Mouse (Mus musculus) cerebellum, adult 9-11 months (tissue): Measurements from ENCODE around the gene Ttyh1.

Experiments
- DNase-seq: peaks from one replicate; pipeline ENCODE4 v3.0.0; 2022

Ttyh1 gene

DNA sequence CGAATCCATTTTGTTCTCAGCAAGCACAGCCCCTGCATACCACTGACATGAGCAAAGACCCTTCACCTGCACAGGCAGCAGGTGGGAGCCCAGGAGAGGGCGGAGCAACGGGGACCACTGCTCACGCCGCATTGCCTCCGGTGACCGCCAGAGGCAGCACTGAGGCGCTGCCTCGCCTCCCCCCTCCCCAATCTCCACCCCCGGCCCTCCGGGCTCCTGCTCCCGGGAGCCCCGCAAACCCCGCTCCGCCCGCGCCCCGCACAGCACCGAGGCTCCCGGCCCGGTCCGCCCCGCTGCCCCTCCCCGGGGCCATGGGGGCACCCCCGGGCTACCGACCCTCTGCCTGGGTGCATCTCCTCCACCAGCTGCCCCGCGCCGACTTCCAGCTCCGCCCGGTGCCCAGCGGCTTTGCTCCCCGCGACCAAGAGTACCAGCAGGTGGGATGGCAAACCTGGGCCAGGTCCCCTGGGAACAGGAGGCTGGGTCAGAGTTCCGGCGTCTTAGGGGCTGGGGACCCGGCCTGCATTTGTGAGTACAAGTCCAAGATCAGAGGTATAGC is at the start of gene Ttyh1:
Ttyh1 (plus strand) TSS at position 65 of the 559 bp plus-strand sequence.
- DNase-seq = peak; percentile 80

DNA sequence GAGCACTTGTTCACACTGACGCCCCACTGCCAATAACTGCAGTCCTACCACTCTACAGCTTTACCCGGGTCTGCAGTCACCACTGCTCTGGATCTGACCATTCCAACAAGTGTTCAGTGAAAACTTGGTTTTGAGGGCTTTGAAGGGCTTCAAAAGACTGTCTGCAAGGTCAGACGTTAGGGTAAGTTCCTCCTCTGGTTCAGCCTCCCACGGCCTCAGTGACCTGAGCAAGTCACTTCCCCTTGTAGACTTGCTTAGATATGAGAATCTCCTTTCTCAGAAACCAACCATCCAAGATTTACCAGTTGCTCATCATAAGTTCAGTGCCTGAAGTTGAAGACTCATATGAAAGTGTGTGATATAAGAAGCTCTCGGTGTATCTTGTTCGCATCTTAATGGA is 48.1 kb upstream of the Ttyh1 start:
- DNase-seq = no peak

DNA sequence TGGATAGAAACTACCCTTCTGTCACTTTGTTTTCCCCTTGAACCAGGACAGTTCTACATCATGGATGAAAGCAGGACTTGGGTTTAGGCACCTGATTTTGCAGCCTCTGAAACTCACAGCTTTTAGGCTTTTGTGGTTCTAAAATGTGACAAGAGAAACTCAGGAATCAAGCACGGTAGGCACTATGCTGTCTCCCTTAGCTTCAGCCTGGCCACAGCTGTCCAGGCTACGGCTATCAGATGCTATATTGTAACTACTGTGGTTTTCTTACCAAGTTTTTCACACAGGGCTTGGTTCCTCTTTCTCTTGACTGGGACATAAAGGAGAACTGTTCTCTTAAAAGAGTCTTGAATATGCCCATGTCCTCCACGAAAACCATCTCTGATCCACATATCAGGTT is 46.1 kb upstream of the Ttyh1 start:
- DNase-seq = no peak

DNA sequence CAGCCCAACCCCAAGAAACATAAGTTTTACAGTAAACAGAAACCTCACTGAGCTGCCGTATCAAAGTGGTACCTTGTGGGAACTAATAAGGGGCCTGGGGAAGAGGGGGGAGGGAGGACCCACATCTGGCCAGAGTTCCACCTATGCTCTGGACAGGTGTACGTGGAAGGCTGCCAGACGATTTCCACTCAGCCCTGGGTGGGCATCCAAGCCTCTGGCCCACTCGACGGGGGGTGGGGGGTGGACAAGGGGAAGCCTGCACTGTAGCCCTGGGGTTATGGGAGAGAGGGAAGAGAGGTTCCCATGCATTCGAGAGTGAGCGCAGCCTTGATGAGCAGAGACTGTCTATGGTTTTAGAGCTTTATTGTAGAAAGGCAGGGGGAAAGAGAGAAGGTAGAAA is 39.7 kb upstream of the Ttyh1 start:
- DNase-seq = no peak

DNA sequence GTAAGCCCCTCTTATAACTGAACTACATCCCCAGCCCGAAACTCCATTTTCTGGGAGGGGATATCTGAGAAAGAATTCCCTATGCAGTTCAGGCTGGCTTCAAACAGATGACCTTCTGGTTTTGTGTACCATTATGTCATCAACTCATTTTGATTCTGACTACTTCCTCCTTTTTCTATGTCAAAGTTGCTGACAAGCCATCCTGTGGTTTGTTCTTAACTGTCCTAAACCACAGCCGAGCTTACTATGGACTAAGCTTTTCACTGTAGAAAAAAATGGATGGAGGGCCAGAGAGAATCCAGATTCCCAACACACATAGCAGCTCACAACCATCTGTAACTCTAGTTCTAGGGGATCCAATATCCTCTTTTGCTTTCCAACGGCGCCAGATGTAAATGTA is 38.7 kb upstream of the Ttyh1 start:
- no peak for DNase-seq

DNA sequence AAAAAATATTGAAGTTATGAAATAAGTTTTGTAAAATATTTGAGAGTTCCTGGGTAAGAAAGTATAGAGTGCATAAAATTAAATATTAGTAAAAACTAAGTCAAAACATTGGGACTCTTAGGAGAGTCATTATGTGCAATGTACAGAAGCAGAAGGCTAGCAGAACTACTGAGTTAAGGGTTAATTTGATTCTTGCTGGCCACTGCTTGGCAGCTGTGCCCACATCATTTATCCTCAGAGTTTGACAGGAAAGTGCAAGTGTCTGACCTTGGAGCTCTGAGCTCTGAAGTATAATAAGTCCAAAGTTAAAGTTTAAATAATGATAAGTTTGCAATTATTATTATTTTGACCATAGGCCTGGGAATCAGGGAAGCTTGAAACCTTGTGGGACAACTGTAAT is 37.5 kb upstream of the Ttyh1 start:
- no peak for DNase-seq

DNA sequence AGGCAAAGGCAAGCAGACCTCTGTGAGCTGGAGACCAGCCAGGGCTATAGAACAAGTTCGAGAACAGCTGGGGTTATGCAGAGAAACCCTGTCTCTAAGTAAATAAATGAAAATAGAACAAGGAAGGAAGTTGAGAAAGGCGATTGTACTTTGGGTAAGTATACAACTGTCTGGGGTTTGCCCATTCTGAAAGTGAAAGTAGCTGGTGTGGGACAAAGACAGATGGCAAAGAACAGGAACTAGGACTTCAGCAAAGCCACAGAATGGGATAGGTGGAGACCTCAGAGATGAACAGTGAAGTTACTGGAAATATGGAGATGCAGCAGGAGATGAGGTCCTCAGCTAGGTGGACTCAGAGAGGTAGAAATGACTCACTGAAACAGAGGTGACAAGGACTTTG is 36.4 kb upstream of the Ttyh1 start:
- DNase-seq = no peak

DNA sequence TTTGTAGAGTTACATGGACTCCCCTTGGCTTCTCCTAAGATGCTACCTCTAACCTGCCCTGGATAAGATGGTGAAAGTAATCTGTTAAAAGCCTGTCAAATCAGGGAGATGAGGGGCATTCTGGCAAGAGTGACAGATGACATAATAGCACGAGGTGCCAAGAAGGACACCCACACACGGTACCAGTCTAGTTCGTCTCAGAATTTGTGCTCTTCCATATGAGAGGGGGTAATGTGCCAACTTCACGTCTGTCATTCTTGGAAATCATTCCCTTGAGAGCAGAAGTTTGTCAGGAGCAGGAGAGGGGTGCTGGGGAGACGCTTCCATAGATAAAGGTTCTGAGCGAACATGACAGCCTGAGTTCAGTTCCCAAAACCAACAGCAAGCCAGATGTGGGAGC is 35.0 kb upstream of the Ttyh1 start:
- DNase-seq = no peak

DNA sequence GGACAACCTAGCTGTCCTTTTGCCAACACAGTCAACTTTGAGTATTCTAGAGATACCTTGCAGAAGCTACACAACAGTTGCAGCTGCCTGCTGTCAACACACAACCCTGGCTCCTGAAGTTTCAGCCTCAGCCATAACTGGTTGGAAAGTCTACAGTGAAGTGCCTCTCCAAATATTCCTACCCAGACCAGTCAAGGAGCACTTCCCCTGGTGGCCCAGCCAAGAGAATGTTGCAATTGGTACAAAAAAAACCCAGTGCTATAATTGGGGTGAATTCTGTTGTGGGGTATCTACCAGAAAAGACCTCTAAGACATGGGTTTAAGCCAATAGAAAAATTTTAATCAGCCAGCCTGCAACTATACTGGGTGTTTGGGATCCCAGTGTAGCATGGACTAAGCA is 33.6 kb upstream of the Ttyh1 start:
- no peak for DNase-seq

DNA sequence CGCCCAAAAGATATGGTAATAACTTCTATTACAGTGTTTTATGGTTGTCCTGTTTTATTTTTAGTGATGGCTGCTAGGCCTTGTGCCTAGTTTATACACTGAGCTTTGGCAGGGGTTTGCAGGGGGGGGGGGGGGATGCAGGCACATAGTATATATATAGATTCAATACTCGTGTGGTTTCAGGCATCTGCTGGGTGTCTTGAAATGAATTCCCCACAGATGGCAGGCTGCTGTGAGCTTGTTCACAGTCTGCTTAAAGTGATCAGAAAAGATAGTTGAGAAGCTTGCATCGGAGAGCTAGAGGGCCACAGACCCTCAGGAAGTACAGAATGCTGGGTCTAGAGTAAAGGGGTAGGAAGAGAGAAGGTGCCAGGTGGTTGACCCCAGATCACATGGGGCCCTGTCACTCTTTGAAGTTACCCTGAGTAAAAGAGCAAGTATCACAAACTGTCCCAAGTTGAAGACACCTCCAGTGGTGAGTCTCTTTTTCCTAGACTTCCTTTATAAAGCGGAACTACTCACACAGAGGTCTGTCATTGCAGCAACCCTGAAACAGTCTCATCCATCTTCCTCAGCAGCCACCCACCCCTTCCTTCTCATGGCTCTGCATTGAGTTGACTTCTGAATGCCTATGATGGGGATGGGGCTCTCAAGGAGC is 31.8 kb upstream of the Ttyh1 start:
- DNase-seq = no peak

DNA sequence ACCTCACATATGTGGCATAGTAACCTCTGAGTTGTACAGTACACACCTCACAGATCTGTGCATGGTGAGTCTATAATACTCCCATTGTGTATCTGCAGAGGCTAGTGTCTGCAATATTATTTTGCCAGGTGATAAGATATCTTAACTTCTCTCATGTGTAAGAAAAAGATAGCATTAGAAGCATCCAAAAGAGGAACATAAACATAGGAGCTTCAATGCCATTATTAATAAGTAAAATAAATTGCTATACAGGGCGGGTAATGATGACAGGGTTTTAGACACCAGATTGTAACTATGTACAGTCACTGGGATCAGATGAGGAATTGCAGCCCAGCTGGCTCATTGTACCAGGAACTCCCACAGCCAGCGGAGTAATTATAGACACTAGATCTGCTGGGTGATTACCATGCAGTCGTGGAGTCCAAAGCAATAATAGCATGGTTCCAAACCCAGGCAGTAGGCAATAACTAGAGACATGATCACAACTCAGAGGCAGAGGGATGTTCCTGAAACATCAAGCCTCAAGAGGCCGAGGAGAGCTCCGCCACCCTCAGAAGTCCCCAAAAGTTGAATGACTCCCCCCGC is 31.2 kb upstream of the Ttyh1 start:
- DNase-seq = no peak

DNA sequence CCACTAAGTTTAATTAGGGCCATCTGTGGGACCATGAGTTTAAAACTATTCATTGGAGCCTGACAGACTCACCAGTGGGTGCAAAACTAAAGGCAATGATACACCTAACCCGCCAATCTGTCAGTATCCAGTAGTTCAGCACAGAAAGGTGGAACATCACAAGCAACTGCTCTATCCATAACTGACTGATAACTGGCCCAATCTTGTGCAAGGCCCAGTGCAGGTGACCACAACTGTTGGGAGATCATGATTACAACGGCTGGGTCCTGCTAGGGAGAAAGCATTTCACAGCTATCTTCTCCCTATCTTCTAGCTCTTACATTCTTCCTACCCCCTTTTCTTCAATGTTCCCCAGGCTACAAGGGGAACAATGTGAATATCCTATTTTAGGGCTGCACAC is 30.5 kb upstream of the Ttyh1 start:
- no peak for DNase-seq

DNA sequence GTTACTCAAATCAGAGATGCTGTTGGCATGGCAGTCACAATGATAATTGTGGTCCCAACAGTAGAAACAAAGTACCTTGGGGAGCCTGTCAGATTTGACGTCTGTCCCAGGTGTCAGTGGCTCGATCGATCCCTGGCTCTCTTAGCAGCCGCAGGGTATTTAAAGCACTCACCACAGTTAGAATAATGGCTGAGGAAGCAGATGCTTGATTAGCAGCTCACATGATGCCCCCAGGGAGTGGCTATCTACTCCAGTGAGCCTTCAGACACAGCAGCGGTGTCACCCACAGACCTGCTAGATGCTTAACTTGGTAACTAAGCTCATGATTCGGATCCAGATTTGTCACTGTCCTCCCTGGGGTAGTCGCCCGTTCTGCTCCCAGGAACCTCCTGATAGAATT is 28.0 kb upstream of the Ttyh1 start:
- DNase-seq = no peak

DNA sequence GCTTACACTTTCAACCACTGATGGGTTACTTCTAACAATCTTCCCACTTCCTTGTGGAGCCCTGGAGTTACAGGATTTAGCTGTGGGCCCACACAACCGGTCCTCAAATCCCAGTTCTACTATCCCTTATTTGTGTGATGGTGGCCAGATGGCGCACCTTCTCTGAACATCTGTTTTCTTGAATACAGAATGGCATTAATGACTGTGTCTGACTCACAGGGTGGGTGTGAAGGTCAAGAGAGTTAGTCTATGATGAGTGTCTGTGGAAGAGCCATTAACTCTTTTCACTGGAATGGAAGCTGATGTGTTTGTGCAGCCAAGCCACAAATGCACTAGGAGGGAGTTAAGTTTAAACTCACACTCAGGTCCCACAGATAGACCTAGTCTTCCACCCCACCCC is 20.9 kb upstream of the Ttyh1 start:
- no peak for DNase-seq

DNA sequence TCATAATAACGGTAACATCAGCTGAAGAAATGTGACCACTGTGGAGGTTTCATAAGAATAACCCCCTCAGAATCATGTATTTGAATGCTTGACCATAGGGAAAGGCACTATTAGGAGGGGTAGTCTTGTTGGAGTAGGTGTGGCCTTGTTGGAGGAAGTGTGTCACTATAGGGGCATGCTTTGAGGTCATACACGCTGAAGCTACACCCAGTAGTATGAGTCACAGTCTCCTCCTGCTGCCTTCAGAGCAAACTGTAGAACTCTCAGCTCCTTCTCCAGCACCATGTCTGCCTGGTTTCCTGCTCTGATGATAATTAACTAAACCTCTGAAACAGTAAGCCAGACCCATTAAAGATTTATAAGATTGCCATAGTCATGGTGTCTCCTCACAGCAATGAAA is 20.4 kb upstream of the Ttyh1 start:
- DNase-seq = no peak

DNA sequence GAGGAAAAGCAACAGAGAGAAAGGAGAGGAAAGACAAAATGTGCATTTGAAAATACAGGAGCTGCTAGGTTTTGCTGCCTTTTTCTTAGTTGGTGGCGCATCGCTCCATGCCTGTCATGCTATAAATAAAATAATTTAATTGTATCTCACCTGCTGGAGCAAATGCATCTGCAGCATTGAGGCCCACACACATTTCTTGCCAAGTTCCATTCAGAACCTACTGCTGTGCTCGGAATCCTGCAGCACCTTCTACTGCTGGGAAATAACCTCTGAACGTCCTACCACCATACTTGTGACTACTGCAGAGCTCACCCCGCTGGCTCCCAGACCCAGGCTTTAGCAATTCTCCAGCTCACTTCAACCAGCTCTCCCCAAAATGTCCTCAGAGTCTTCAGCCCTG is 18.1 kb upstream of the Ttyh1 start:
- no peak for DNase-seq

DNA sequence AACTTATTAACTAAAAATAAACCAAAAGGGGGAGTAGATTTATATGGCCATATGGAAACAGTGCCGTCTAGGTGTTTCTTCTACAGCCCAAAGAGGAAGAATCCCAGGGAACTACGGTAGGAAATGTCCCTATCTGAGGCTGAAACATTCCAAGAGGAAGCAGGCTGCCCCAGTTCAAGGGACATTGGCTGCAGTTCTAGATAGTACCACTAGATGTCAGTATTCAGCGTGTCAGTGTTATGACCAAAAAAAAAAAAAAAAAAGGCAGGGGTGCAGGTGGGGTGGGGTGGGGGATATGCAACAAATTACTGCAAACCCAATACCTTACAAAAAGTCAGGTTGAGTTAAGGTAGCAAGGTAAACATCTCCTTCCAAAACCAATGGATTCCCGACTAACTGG is 15.8 kb upstream of the Ttyh1 start:
- peak; percentile 21 for DNase-seq

DNA sequence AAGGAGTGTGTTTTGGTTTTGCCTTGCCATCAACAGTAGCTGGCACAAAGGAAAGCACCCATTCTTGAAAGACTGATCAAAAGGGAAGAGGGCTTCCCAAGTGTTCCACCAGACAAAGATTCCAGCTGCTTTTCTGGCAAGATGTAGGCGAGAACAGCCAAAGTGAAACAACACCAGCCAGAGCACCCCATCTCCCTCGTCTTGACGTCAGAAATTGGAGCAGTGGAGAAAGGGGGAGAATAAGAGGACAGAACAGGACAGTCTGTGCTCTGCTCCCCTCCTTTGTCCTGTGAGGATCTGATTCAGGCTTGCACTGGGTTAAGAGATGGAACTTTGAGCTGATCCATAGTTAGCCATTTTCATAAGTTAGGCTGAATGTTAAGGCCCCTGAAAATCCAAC is 7.4 kb upstream of the Ttyh1 start:
- DNase-seq = peak; percentile 34

DNA sequence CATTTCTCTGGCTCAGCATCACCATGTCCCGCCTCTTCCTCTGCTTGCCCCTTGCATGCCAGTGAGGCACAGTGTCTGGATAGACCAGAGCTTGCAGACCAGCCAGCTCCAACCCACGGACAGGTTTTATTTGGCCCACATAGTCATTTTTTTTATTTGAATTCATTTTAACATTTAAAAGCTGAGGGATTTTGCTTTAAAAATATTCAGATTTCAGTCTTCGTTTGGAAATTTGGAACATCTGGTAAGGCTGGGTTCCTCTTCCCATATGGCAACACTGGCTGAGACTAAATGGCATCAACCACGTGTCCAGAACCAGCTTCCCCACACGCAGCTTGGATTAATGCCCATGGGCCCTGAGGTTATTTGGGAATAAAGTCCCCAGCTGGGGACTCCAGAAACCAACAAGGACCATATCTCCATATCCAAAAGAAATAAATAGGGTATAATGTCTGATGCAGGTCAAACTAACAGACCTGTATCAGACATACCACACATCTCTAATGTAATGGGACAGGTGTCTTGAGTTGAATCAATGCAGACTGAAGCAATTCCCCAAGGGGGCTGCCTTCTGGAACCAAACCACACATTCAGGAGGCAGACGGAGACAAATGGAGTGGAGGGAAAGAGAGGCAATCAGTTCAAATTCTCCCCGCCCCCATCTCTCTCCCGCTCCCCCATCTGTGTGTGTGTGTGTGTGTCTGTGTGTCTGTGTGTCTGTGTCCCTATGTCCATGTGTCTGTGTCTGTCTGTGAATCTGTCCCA is 2.0 kb upstream of the Ttyh1 start:
- DNase-seq = no peak

DNA sequence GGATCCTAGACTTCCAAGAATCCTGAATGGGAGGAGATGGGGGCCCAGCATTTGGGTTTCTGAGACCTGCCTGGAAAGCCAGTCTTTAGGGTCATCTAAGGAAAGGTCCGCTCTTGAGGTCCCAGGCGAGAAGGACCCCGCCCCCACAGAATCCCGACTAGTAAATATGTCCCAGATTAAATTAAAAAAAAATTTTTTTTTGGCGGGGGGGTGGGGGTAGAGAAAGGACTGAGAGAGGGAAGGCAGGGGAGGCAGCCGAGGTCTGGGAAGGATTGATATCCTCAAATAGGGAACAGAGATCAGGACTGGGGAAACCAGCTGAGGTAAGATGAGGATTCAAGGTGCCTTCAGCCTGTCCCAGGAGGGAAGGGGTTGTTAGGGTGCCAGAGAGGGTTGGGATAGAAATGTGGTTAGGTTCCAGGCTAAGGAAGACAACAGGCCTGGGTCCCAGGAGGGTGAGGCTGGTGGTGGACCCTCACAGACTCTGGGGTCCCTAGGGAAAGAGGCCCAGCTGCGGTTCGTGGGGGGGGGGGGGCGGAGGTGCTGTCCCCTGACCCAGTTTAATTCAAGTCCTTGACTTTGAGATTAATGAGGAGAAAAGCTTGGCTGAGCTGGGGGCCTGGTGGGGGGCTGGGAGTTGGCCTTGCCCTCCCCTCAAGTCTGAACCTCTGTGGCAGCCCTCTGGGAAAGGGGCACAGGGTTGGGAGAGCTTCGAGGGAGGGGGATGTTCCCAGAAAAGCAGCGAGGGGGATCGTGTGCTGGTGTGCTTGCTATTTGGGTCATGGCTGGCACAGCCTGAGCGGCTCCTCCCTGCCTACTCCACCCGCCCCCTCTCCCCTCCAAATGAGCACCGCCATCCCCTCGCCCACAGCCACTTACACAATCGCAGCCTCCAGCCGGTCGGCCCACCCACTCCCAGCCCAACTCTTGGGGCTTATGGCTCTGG is 1.0 kb downstream of the Ttyh1 start:
- DNase-seq = peak; percentile 64

DNA sequence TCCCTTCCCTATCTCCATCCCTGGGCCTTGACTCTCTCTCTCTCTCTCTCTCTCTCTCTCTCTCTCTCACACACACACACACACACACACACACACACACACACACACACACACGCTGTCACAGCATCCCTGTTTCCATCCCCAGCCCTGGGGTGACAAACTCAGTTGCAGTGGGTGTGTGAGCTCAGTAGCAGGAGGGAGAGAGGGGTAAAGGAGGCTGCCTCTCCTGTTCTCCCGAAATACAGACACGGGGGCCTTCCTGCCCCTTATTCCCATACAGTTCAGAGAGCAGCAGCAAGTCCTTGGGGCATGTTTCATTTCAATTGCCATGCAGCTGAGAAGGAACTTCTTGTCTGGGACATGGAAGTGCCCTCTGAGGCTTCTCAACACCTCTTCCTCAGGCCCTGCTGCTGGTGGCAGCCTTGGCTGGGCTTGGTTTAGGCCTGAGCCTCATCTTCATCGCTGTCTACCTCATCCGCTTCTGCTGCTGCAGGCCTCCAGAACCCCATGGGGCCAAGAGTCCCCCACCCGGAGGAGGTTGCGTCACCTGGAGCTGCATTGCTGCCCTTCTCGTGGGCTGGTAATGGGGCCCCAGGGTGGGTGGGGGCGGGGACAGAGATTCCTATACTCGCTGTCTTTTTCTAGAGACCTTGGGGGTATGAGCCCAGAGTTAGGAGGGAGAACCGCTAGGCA is 3.0 kb downstream of the Ttyh1 start:
- peak; percentile 40 for DNase-seq

DNA sequence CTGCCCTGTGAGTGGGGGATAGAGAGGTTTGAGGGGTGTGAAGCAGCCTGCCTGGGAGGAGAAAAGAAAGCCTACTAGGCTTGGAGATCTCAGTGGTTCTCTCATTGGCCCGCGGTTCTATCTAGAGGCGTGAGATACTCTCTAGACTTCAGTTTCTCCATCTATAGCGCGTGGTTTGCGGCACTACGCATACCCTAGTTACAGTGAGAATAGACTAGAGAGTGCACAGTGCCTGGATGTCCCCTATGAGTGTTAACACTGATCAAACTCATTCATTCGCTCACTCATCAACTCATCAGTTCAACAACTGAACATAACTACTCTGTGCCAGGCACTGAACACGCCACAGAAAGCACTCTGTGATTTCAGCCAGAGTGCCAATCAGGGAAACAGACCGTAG is 3.6 kb downstream of the Ttyh1 start:
- no peak for DNase-seq
